Mouse (Mus musculus) MN1 (cell line): ENCODE results near the gene Agrn.
"Not testable (repeated sequence)": the region's sequence is repeated elsewhere in the genome, so short reads cannot be mapped to it uniquely, and the experiment has no call there.

Experiments
- DNase-seq: peaks from one replicate; pipeline ENCODE4 v3.0.0-alpha.2; 2016; ENCODE audit warnings: low spot score

Agrn gene

GRCm38 (mm10) chr4:156154771-156155170 is 42.5 kb downstream of the Agrn start:
- DNase-seq = no peak

- DNase-seq = not testable (repeated sequence)
Observed at GRCm38 (mm10) chr4:156150887-156151286, 46.4 kb downstream of the Agrn start.

DNA sequence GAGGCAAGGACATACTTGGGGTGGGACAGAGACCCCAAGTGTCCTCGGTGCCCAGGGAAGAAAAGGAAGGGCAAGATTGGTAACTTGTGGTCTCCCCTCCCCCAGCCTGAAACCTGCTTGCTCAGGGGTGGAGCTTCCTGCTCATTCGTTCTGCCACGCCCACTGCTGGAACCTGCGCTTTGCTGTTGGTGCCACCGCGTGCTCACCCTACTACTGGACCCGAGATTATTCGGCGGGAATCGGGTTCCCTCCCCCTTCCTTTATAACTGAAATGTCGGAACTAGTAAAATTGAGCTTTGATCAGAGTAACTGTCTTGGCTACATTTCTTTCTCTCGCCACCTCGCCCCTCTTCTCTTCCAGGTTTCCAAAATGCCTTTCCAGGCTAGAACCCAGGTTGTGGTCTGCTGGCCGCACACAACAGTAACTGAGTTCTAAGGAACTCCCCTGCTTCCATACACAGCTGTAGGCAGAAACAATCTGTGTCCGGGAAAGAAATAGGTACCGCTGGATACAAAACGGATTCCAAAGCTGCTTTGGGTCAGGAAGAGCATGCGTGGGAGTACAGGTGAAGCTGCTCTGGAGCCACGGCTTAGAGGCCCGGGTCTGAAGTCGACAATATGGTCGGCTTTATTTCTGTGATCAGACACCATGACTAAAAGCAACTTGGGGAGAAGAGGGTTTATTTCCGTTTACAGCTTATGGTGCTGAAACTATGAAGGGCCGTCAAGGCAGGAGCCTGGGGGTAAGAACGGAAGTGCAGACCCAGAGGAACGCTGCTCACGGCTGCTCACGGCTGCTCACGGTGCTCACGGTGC is 60.8 kb downstream of the Agrn start:
- DNase-seq = no peak

DNA sequence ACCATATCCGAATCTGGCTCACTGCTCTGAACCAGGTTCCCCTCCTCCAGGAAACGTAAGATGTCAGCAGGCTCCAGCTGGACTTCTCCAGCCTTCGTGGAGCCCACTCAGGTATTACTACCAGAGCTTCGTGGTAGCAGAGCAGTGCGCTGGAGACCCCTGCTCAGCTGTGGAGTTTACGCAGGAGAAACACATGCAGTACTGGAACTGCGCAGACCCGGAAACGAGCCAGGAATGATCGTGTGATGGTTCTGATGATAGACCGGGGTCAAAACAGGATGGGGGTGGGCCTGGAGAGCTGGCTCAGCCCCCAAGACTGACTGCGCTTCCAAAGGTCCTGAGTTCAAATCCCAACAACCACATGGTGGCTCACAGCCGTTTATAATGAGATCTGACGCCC is 61.5 kb downstream of the Agrn start:
- DNase-seq = no peak

DNA sequence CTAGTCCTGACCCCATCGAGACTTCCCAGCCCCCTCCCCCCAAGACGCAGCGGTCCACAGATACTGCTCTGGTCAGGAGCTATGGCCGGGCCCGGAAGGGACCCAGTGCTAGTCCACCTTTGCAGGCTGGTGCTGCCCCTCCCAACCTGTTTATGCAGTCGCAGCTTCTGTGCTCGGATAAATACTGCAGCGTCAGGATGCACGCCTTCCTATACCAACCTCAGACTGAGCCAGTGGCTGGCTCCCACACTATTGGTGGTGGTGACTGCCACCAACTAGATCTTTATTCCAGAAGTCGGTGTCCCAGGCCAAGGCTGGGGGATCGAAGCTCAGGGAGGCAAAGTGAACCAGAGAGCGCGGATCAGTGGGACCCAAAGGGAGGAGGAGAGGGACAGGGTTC is 62.2 kb downstream of the Agrn start:
- peak; percentile 19 for DNase-seq

GRCm38 (mm10) chr4:156133943-156134605 is 63.2 kb downstream of the Agrn start:
- no peak for DNase-seq

- no peak for DNase-seq
Observed at GRCm38 (mm10) chr4:156133334-156133733, 64.0 kb downstream of the Agrn start.

DNA sequence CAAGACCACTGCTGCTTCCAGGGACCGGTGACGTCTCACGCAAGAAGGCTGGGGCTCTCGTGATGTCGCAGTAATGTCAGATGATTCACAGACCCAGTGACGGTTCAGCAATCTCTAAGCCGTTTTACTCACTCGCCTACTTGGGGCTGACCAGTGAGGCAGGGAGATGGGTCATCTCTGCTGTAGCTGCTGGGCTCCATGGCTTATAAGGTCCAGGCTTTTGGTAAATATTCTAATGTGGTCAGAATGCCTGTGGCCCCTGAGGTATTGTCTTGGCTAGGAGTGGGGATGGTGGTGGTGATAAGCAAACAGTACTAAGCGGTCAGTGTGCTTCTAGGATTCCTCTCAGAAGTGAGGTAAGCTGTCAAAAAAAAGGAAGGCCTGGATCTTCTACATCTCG is 66.3 kb downstream of the Agrn start:
- no peak for DNase-seq

DNA sequence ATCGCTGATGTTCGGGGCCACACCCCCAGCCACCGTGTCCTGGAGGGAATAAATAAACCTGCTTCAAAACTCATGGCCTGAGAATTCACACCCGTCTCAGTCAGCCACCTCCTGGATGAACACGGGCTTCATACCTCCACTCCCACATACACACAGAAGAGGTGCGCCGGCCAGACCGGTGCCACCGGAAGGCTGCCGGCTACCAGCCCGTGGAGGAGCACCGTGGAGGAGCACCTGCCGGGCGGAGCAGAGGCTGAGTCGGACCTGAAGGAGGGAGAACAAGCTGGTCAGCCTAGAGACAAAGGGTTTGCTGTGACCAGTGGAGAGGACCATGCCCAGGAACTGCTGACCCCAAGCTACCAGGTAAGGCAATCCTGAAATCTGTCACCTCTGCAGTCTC is 66.9 kb downstream of the Agrn start, which contains the start of gene Rnf223:
Gene Rnf223 (plus strand): TSS at position 78 of the 400 bp plus-strand sequence.
- DNase-seq = no peak

GRCm38 (mm10) chr4:156128746-156129145 is 68.5 kb downstream of the Agrn start:
- no peak for DNase-seq

GRCm38 (mm10) chr4:156126841-156127240 is 70.4 kb downstream of the Agrn start:
- DNase-seq = no peak

GRCm38 (mm10) chr4:156125393-156125792 is 71.9 kb downstream of the Agrn start:
- DNase-seq = no peak

DNA sequence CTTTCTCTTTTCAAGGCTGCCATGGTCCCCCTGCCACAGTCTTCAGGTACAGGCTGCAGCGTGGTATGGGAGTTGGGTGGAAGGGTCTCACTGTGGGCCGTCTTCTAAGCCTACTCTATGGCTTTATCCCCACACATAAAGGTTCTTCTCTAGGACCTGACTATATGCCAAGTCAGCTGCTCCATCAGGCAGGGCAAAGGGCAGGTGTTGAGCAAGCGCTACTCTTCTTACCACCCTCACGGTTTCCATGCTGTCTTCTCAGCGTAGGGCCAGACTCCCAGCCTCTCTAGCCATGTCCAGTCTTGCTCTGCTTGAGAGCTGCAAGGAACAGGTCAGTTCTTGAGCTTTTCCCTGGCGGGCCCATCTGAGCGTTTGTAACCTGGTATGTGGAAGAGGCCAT is 73.2 kb downstream of the Agrn start:
- no peak for DNase-seq
